Mouse (Mus musculus): ENCODE measurements around the gene Daam2. TPM values are rescaled to one million over a fixed set of nuclear protein-coding genes. Genes with fewer than 3 reads are reported as not detected.

Daam2 gene
- total RNA-seq, 2 experiments from 2014 or later, result 0.08 TPM; not detected in 1

DNA sequence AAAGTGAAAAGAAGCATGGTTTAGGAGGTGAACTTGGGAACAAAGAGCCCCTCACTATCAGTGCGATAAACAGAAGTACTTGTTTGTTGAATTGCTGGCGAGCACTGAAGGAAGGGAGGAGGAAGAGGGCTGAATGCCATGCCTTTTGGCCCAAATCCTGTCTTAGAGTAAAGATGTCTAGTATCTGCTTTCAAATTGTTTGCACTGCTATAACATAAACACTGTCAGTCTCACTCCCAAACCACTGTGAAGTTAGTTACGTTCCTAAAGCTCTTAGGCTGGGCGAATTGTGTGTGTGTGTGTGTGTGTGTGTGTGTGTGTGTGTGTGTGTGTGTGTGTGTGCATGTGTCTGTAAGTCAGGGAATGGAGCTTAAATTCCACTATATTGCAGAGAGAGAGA is 28.6 kb downstream of the Daam2 start:
- no peak for ATAC-seq (replicated peaks; ENCODE audit: low FRiP score, poor library complexity, severe bottlenecking)

DNA sequence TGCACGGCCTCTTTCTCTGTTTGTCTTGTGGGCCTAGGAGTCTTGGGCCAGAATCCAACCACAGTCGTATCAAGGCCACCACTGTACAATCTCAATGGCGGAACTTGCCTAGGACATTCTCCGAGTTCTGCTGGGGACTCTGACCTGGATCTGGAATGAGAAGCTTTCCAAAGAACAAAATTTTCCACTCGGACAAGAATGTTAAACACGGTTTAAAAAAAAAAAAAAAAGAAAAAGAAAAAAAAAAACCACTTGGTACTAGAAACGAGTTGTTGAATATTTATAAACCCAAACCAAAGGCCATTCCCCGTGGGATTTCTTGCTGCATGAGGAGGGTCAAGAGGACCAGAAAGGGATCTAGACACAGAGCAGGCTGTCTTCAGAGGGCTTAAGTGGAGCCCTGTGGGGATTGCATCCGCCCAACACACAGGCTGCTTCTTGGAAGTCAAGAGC is 29.9 kb downstream of the Daam2 start:
- no peak for ATAC-seq (replicated peaks; ENCODE audit: low FRiP score, poor library complexity, severe bottlenecking)

DNA sequence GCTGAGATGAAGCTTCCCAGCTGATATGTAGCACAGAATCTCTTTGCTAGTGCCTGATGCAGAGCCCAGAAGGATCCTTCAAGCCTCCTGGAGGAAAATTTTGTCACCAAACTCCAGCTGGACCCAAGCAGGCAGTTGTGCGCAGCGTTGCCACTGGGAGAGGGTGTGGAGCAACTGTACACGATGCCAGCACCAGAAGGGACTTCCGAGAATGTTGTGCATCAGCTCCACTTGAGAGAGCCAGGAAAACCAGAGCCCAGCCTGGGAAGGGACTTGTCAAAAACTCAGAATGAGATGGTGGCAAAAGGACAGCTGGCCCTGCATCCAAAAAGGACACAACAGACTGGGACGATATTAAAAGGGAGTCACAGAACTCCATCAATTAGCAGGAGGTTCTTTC is 32.5 kb downstream of the Daam2 start:
- no peak for ATAC-seq (replicated peaks; ENCODE audit: low FRiP score, poor library complexity, severe bottlenecking)

DNA sequence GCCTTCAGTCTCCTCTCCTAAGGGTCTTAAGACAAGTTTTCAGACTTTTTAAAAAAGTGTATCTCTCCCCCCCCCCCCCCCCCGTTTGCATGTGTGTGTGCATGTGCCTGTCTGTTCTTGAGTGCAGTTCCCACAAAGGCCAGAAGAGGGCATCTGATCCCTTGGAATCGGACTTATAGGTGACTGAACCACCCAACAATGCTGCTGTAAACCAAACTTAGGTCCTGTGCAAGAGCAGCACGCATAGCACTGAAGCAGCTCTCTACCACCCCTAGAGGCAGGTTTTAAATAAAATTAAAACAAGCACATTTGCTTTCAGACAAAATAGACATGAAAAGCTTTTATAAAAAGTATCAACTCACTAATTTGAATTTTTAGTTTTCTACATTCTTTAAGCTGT is 33.9 kb downstream of the Daam2 start:
- no peak for ATAC-seq (replicated peaks; ENCODE audit: low FRiP score, poor library complexity, severe bottlenecking)

DNA sequence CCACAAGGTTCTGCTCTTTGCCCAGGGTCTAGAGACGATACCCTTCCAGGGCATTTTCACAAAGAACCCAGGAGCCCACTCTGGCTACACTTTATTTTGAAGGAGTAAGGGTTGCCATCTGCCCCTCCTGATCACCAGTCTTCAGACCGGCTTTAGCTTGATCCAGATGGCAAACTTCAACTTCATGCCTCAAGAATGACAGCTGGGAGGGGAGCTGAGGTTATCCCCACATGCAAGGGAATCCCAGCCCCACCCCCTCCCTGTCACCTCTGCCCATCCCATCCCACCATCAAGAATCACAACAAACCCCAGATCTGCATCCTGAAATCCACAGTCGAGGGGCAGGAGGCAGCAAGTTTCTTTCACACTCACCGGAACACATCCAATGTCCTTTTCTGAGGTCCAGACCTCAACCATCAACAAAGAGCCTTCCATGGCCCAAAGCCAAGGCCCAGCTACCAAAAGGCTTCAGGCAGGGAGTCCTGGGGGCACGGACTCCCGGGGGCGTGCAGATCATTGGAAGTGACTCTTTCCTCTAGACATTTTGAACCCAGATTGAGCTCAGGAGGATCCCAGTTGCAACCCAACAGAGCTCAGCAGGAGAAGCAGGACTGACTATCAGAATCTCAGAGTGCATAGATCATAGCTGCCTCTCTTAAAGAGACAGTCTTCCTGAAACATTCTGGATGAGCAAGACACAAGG is 35.5 kb downstream of the Daam2 start:
- ATAC-seq (replicated peaks; ENCODE audit: low FRiP score, poor library complexity, severe bottlenecking), result no peak

DNA sequence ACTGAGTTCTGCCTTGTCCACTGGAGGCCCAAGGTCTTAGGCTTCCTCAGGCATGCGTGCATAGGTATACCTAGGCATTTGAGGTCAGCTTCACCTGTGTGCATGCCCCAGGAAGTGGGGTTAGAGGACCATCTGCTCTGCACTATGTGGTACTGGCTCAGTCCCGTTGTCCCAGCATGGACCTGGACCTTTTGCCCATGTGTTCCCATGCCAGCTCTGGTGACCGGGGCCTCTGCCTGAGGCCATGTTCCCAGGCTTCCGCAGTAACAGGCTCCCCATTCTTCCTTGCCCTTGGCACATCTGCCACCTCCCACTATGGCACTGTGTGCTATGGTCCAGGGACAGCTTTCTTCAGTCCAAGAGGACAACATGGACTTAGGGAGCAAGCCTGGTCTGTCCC is 36.1 kb downstream of the Daam2 start:
- no peak for ATAC-seq (replicated peaks; ENCODE audit: low FRiP score, poor library complexity, severe bottlenecking)

DNA sequence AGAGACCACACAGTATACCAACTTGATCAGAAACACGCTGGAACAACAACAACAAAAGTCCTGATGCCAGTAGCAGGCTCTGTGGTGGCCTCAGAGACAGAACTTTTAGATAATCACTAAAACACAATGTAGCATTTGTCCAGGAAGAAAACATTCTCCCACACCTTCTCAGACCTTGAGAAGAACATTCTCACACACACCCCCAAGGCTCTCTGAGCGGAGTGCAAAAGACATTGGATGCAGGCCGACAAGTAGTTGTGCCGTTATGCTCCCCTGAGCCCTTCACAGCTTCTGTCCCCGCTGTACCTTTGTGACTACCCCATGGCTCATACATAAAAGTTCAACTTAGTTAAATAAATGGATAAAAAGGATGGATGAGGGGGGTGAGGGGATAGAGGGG is 37.6 kb downstream of the Daam2 start:
- no peak for ATAC-seq (replicated peaks; ENCODE audit: low FRiP score, poor library complexity, severe bottlenecking)

DNA sequence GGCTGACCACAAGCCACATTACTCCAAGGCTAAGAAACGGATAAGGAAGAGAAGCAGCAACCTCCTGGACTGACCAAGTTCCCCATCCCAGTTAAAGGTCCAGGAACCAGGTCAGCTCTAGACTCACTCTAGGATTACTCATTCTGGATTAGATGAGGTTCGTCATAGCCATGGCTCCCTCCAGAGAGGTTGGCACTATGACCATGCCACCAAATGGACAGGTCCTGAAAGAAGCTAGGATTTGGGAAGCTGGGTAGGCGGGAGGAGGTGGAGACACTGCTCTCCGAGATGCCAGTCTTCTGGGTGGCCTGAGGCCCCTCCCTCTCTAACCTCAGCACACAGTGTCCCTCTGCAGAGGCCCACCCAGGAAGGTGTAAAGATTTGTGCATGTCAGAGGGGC is 38.2 kb downstream of the Daam2 start:
- ATAC-seq (replicated peaks; ENCODE audit: low FRiP score, poor library complexity, severe bottlenecking), result no peak

DNA sequence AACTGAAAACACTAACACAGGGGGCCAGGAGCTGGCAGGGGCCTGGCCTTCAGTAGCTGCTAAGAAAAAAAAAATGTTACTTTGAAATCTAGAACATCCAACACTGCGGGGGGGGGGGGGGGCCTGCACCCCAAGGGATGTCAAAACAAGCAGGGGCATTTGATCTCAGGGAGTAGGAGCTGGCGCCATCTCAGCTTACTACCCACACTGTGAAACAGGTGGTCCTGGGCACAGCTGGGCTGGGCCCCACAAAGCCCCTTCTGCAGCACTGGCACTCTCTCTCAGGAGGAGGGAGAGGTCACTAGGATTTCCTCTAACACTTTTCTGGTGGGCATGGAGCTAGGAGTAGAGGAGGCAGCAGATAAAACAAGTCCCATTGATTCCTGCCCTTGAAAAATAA is 39.6 kb downstream of the Daam2 start:
- no peak for ATAC-seq (replicated peaks; ENCODE audit: low FRiP score, poor library complexity, severe bottlenecking)

DNA sequence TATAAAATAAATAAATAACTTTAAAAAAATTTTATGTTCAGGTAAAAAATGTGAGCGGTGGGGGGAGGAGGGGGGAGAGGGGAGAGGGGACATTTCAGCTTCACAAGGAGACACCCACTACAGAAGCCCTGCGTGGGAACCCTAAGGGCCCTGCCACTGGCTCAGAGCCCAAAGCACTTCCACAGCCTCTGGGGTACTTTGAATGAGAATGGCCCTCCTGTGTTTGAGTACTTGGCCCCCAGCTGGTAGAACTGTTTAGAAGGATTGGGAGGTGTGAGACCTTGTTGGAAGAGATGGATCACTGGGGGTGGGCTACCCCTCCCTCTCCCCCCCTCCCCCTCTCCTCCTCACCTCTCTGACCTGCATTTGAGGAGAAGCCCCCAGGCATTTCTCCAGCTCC is 41.7 kb downstream of the Daam2 start:
- ATAC-seq (replicated peaks; ENCODE audit: low FRiP score, poor library complexity, severe bottlenecking), result no peak

DNA sequence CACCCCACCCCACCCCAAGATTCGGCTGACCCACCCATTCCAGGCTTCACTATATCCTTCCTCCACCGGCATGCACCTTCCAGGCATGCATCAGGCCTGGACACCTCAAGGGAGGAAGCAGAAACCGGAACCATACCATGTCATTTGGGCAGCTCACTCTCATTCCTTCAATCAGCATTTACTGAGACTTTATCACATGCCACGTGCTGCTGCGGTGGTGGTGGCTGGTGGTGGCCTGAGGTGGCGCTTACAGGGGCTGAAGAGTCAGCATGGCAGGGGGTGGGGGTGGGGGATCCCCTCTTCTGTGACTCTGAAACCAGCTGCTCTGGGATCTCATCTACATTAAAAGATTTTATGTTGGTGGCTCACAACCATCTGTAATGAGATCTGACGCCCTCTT is 42.1 kb downstream of the Daam2 start:
- no peak for ATAC-seq (replicated peaks; ENCODE audit: low FRiP score, poor library complexity, severe bottlenecking)

DNA sequence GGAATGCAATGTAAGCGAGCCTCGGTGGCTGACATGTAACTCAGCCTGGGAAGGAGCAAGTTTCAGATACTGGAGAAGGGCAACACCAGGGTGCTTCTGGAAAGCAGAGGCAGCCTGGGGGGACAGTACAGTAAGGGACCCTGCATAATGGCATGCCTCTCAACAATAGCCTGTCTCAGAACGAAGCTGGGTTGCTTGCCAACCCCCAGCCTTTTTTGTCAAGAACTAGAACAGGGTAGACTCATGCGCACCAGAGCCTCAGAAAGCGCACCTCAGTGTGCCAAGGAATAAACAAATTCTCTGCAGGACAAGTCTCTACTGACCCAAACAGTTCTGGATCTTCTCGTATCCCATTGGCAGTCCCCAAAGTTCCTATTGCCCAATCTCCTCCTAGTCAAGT is 43.5 kb downstream of the Daam2 start:
- ATAC-seq (replicated peaks; ENCODE audit: low FRiP score, poor library complexity, severe bottlenecking), result no peak

DNA sequence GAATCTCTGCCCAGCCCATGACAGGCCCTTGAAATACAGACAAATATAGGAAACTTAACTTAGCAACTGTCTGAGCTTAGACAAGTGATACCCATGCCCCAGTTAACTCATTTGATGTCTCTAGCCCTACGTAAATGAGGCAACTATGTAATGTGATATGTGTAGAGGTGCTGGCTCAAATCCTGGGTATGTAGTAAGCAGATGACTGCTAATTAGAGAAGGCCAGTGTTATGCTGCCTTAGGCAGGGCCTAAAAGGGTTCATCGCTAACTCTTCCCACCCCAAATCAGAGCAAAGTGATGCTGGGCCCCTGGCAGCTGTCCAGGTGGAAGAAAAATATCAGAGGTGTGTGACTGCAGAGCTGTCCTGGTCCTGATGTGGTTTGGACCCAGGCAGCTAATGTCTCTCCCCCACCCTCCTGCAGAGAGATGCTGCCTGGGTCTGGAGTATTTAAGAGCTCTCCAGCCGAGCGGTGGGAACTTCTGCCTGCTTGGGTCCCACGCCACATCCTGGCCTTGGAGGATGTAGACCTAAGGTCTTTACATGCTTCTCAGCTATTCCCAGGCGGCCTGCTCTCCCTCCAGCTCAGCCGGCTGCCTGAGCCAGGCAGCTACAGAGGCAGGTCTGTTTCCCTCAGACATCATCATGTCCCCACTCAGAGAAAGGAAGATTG is 44.4 kb downstream of the Daam2 start:
- no peak for ATAC-seq (replicated peaks; ENCODE audit: low FRiP score, poor library complexity, severe bottlenecking)

DNA sequence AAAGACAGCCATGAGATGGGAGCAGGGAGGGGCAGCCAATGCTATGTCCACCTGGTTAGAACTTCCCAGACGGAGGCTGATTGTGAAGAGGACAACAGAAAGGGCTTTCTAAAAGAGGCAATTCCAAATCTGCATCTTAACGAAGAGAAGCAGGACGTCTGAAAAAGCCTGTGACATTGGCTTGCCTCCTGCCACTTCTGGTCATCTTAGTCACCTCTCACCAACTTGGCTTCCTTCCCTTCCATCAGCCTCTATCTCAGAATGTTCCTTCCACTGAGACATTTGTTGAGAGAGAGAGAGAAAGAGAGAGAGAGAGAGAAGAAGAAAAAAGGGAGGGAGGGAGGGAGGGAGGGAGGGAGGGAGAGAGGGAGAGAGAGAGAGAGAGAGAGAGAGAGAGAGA is 47.1 kb downstream of the Daam2 start:
- no peak for ATAC-seq (replicated peaks; ENCODE audit: low FRiP score, poor library complexity, severe bottlenecking)

DNA sequence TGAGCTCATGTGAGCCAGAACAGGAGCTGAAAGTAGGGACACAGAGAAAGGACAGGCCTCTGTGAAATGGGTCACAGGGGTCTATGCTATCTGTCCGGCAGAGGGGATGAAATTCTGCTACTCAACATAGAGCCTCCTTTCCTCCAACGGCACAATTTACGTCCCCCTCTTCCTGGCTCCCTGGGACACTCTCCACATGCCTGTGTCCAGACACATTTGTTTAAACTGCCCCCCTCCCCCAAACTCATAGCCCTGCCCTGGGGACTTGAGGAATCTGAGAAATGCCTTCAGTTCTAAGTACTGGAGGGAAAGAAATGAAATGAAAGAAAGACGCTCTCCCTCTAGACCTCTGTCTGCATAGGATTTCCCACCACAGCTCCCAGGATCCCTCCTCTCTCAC is 48.5 kb downstream of the Daam2 start:
- ATAC-seq (replicated peaks; ENCODE audit: low FRiP score, poor library complexity, severe bottlenecking), result no peak

DNA sequence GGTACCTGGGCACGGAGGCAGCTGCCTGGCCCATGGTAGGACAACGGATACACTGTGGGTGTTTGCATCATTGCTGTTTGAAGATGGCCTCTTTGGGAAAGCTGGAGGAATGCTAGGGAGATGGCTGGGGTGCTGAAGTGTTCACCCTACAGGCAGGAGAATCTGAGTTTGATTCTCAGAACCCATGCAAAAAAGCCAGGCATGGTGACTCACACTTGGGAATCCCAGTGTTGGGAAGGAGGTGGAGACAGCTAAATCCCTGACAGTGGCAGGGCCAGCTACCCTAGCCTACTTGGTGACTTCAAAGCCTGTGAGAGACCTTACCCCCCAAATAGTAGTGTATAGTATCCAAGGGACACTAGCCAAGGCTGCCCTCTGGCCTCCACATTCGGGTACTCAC is 49.0 kb downstream of the Daam2 start:
- ATAC-seq (replicated peaks; ENCODE audit: low FRiP score, poor library complexity, severe bottlenecking), result no peak

DNA sequence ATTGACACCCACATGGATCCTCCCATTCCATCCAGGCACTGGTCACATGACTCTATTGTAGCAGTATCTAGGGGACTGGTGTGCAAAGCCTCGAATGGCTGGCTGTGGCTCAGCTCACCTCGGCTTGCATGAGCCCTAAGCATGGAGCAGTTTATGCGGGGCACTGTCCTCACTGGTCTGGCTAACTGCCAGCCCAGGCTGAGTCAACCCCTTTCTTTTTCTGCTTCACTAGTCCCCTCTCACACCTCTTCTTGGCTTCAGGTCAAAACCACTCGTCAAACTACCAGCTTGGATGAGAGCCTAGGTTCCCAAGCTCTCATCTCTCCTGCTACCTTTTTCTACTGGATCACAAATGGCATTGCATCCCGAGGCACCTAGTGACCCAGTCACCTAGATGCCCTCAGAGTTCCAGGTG is 51.5 kb downstream of the Daam2 start:
- ATAC-seq (replicated peaks; ENCODE audit: low FRiP score, poor library complexity, severe bottlenecking), result no peak

DNA sequence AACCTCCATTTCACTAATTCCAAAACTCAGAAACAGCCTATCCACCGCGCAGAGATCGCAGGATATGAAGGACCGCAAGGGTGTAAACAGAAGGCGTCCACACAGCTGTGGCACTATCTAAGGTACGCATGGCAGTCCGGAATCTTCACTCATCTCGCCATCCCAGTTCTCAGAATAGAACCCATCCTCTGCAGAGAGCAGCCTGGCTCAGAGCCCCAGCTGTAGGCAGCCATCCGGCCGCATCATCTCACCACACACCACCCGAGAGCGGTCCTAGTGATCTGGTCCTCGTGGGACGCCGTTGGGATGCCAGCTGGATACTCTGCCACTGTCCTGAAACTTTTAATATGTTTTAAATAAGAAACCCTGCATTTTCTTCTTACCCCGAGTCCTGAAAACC is 54.7 kb downstream of the Daam2 start:
- no peak for ATAC-seq (replicated peaks; ENCODE audit: low FRiP score, poor library complexity, severe bottlenecking)

DNA sequence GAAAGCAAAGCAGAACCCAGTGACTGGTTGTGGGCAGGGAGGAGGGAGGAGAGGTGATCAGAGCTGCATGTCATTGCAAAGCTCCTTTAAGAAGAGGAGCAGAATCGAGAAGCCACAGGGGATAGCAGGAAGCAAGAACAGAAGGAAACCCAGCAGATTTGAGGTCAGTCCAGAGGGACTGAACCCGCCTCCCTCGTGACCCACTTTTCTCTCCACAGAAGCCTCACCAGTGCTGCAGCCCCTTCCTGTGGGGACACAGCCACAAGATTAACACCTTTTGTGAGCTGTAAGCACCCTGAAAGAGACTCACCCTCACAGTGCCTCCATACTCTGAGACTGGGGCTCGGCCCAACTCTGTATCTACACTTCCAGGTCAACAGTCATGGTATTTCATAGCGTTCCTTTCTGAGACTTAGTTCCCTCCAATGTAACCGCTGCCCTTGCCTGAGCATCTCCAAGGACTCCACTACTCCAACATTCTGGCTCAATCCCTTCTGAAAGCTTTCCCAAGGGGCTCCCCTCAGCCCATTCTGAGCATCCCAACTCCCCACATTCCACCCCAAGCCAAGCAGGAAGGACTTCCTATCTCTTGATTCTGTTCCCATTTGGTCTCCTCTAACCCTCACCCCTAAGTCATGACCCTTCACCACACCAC is 60.8 kb downstream of the Daam2 start:
- no peak for ATAC-seq (replicated peaks; ENCODE audit: low FRiP score, poor library complexity, severe bottlenecking)

DNA sequence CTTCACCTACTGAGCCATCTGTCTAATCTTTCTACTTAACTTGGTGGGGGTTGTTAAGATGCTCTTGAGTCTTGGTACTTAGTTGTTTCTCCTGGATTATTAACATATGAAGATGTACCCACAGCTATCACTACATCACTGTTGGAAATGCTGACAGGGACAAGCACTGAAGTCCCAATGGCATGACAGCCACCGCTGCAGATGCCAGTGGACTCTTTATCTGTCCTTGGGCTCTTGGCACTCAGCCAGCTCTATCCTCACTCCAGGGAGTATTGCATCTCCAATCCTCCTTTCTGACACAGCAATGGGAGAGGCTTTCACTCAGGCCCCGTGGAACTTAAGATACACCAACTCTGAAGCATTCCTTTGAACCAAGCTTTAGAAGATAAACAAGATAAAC is 63.9 kb downstream of the Daam2 start:
- ATAC-seq (replicated peaks; ENCODE audit: low FRiP score, poor library complexity, severe bottlenecking), result no peak

DNA sequence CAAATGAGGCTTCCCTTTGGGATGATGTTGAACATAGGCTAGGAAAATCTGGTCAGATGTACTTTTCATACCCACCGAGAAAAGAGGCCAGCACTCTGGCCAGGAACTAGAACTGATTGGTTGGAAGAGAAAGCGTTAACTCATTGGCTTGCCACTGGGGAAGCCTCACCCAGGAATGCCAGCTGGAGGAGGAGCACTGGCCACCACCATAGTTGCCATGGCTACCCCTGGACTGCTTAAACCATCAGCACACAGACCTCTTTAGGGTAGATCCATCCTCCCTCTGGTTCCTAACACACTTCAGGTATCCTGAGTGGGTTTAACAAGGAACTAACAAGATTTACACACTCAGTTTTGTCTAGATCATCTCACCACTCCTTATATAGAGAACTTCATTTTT is 64.5 kb downstream of the Daam2 start:
- no peak for ATAC-seq (replicated peaks; ENCODE audit: low FRiP score, poor library complexity, severe bottlenecking)

Data from erythroid progenitor cell, adult 5-6 weeks (primary cell).